Mouse (Mus musculus): ENCODE measurements at regions not wholly inside any gene's neighbourhood (a gene's known extent, or its start where the extent isn't known, plus 50 kb on each side); places are given as distances from the start of the nearest gene placed in this dataset. TPM values are rescaled to one million over a fixed set of nuclear protein-coding genes. Genes with fewer than 3 reads are reported as not detected.

GRCm38 (mm10) chr3:151386103-151386502, 51.6 kb upstream of the Adgrl4 start:
- Histone ChIP-seq H3K9ac (replicated peaks; ENCODE audit: low read depth) (no peak overlapping the region), H3K4me2 (replicated peaks; ENCODE audit: low read depth, low read length) (no peak overlapping the region), H3K27ac (ENCODE audit: low read length) (no peak overlapping the region), H3K4me3 (ENCODE audit: low read depth, low read length) (no peak overlapping the region), H3K9me3 (ENCODE audit: low read length) (no peaks in the 10 kb centered on the region), H3K36me3 (ENCODE audit: insufficient read depth, low read length) (no peaks in the 10 kb centered on the region), H3K27me3 (replicated peaks; ENCODE audit: insufficient read depth, low read length) (no peaks in the 10 kb centered on the region), H3K4me1 (ENCODE audit: insufficient read depth, low read depth, low read length) (no peaks in the 10 kb centered on the region)
- ATAC-seq (no peak), DNase-seq (ENCODE audit: low spot score) (no peak)
- TF ChIP-seq EP300 (IDR thresholded peaks at IDR 0.05) (no peak), CTCF (IDR thresholded peaks at IDR 0.05) (no peak)
- WGBS: 64% methylated on average over 5 of the region's 5 CpGs

Small RNAs in the stretch of these regions (microRNA-seq; reads per million reads assigned to microRNA genes)
- gene Mir3963: not detected

Measured in lung, postnatal 0 days (tissue).